Mouse (Mus musculus) lung, embryonic 16.5 days (tissue): ENCODE measurements at regions not wholly inside any gene's neighbourhood (a gene's known extent, or its start where the extent isn't known, plus 50 kb on each side); places are given as distances from the start of the nearest gene placed in this dataset.

Experiments used
- ATAC-seq: fragments of 200-750 bp; cut with Nextera tagmentation; 2 replicates; pipeline ENCODE4 v1.8.0; 2017; ENCODE audit warnings: low read depth, mild to moderate bottlenecking, moderate library complexity
- H3K27ac ChIP-seq: fragments of 300-500 bp; sonication (generic); 2 replicates; pipeline ENCODE4 v1.5.1; 2014; ENCODE audit warnings: mild to moderate bottlenecking, control low read depth, low read length
- H3K27me3 ChIP-seq: fragments of 300-500 bp; sonication (generic); 2 replicates; pipeline ENCODE4 v1.6.1; 2014; ENCODE audit warnings: low read depth, low read length, mixed read lengths; ENCODE audit not compliant: control insufficient read depth, insufficient read depth
- H3K36me3 ChIP-seq: fragments of 300-500 bp; sonication (generic); 2 replicates; pipeline ENCODE4 v1.6.1; 2014; ENCODE audit warnings: low read length; ENCODE audit not compliant: control insufficient read depth, insufficient read depth
- H3K4me1 ChIP-seq: fragments of 300-500 bp; sonication (generic); replicated peaks from 2 replicates; pipeline ENCODE4 v1.6.1; 2014; ENCODE audit warnings: low read length, mixed read lengths; ENCODE audit not compliant: control insufficient read depth, insufficient read depth
- H3K4me2 ChIP-seq: fragments of 300-500 bp; sonication (generic); 2 replicates; pipeline ENCODE4 v1.6.1; 2014; ENCODE audit warnings: low read depth, low read length, control low read depth
- H3K4me3 ChIP-seq: fragments of 300-500 bp; sonication (generic); 2 replicates; pipeline ENCODE4 v1.5.1; 2014; ENCODE audit warnings: mild to moderate bottlenecking, low read length, control low read depth
- H3K9ac ChIP-seq: fragments of 300-500 bp; sonication (generic); 2 replicates; pipeline ENCODE4 v1.6.1; 2014; ENCODE audit warnings: low read length, control low read depth
- H3K9me3 ChIP-seq: fragments of 300-500 bp; sonication (generic); 2 replicates; pipeline ENCODE4 v1.6.1; 2016; ENCODE audit warnings: low read length; ENCODE audit not compliant: control insufficient read depth
- WGBS: fragments of 180-500 bp; shearing (Covaris S2); extraction: QIAGEN DNeasy Blood & Tissue Kit; methylation state at CpG from one replicate; pipeline ENCODE4 v1.1.7; 2014; 5-methylcytosine and 5-hydroxymethylcytosine counted together

DNA sequence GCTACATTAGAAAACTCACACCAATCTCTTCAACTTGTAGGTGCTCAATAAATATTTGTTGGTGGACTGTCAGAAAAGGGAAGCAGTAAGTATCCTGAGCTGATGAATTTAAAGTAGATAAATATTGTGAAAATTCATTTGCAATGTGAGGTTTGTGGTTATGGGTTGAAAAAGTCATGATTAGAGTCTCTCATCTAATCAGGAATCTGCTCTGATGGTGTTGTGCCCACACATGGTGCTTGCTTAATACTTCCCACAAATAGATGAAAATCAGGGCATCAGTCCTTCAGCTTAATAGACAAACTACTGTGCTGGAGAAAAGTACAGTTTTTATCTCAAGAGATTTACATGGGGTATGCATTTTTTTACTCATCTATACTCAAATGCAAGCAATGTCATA, 59.9 kb downstream of the S1pr1 start:
- Histone ChIP-seq H3K27ac (no peak overlapping the region), H3K4me2 (no peak overlapping the region), H3K27me3 (no peaks in the 10 kb centered on the region), H3K4me3 (no peak overlapping the region), H3K4me1 (no peaks in the 10 kb centered on the region), H3K9me3 (no peaks in the 10 kb centered on the region), H3K36me3 (no peaks in the 10 kb centered on the region), H3K9ac (no peak overlapping the region)
- ATAC-seq = no peak

DNA sequence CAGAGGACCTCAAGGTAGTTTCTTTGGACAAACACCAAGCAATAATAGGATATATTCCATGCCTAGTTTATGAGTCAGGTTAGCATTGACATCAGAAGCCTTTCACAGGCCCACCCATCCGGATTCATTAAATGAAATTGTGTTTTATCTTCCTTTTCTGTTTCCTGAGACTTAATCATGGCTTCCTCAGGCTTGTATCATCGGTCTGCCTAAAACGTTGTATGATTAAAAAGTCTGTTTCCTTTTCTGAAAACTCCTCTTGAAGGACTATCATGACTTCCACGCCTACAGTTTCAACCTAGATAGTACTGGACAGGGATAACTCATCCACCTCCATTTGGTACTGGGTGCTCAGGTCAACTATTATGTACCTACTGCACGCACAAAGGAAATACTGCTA, 62.6 kb downstream of the S1pr1 start:
- Histone ChIP-seq H3K27me3 (no peaks in the 10 kb centered on the region), H3K9ac (no peak overlapping the region), H3K9me3 (no peaks in the 10 kb centered on the region), H3K4me2 (no peak overlapping the region), H3K4me1 (peaks cover 3% of the 10 kb centered on the region; the same call in 1 of the 2 replicates), H3K27ac (no peak overlapping the region), H3K4me3 (no peak overlapping the region), H3K36me3 (no peaks in the 10 kb centered on the region)
- ATAC-seq = no peak
- 74% methylated on average over 5 of the region's 5 CpGs for WGBS

DNA sequence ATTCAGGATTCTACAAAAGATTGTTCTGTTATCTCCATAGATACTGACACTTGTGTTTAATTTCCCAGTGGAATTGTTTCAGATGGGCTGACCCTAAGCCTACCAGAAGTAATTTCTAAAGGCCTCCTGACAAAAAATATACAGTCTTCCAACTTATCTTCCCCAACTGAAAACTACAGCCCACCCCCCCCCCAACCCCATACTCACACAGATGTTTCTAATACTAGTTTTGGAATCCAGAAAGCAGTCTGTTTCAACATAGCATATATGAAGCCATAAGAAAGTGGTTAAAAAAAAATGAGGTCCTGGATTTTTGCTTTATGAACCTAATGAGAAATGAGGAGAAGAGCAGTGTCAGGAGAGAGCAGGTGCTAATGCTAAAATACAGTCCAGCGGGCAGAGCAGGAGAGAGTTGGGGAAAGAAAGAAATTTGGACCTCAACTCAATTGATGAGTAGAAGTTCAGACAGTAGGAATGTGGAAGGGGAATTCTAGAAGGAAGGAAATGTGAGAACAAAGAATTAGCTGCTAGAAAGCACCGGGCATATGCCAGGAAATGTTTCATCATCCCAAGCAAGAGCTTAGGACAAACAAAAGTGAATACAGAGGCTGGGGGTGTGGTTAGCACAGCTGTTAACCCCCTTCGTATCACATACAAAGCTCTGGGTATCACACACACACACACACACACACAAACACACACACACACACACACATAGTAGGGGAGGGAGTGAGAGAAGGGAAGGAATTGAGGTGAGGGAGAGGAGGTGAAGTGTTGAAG, 65.3 kb downstream of the S1pr1 start:
- peak; percentile 49; the same call in 1 of the 2 replicates for ATAC-seq
- H3K9ac ChIP-seq = no peak overlapping the region
- H3K4me3 ChIP-seq = no peak overlapping the region
- H3K9me3 ChIP-seq = no peaks in the 10 kb centered on the region
- no peak overlapping the region for H3K27ac ChIP-seq
- no peak overlapping the region for H3K4me2 ChIP-seq
- no peaks in the 10 kb centered on the region for H3K27me3 ChIP-seq
- H3K36me3 ChIP-seq = no peaks in the 10 kb centered on the region
- peaks cover 3% of the 10 kb centered on the region; the same call in 1 of the 2 replicates for H3K4me1 ChIP-seq
- WGBS = 30% methylated on average over 3 of the region's 3 CpGs

DNA sequence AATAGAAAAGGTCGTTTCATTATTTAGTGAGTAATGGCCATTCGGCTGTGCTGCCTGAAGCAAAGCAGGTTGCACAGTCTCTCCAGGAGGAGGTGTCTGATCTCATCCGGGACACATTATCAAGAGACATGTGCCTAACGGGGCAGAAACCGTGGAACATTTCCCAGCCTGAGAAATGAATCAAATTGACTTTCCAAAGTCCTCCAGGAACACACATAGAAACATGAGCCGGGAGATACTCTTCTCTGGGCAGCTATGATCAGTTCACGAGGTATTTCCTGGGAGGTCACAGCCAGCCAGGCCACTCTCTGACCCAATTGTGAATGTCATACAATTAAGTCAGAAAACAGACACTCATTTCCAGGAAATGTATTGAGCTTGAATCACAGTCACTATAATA, 67.9 kb downstream of the S1pr1 start:
- no peak for ATAC-seq
- Histone ChIP-seq H3K4me3 (no peak overlapping the region), H3K27me3 (no peaks in the 10 kb centered on the region), H3K4me1 (peaks cover 4% of the 10 kb centered on the region), H3K9ac (no peak overlapping the region), H3K4me2 (no peak overlapping the region), H3K36me3 (no peaks in the 10 kb centered on the region), H3K27ac (no peak overlapping the region), H3K9me3 (no peaks in the 10 kb centered on the region)
- 50% methylated on average over 7 of the region's 7 CpGs for WGBS

DNA sequence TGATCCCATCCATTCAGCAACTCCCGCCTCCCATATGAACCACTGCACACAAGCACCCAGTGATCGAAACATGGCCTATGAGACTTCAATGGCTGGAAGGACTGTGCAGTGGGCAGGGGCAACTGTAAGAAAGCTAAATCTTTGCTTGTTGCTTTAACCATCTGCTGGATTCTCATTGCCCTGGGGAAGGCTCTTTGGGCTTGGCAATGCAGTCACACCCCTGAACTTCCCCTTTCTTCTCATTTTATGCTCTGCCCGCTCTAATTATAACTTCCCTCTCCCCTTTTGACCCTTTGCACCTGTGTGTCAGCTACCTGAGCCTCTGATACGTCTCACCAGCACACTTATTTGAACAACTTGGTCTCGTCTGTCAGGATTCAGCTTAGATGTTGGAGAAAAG, 70.6 kb downstream of the S1pr1 start:
- H3K4me1 ChIP-seq = peaks cover 6% of the 10 kb centered on the region
- no peak overlapping the region for H3K9ac ChIP-seq
- 59% methylated on average over 5 of the region's 5 CpGs for WGBS
- ATAC-seq = no peak
- no peaks in the 10 kb centered on the region for H3K36me3 ChIP-seq
- no peaks in the 10 kb centered on the region for H3K27me3 ChIP-seq
- no peak overlapping the region for H3K4me2 ChIP-seq
- H3K27ac ChIP-seq = no peak overlapping the region
- H3K9me3 ChIP-seq = no peaks in the 10 kb centered on the region
- H3K4me3 ChIP-seq = no peak overlapping the region

DNA sequence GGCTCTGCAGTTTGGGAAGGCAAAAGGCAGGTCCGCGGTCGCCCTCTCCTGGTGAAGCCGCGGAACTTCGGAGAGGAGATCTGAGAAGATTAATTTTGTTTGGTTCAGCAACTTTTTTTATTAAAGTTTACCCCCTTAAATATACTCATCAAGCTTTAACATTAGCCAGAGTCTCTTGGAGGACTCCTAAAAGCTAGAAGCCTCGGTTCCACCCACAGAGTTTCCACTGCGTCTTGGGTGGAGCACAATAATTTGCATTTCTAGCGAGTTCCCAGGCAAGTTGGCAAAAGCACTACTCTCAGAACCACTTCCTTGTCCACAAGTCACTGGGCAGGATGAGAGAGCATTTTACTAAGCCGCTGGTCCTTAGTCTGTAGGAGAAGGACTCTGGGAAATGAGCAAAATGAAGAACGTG, 72.0 kb downstream of the S1pr1 start:
- Histone ChIP-seq H3K36me3 (no peaks in the 10 kb centered on the region), H3K4me3 (peak overlapping the region; percentile 53), H3K4me2 (peak overlapping the region; percentile 55), H3K27me3 (no peaks in the 10 kb centered on the region), H3K27ac (no peak overlapping the region), H3K4me1 (peaks cover 6% of the 10 kb centered on the region), H3K9ac (peak overlapping the region; percentile 6; the same call in 1 of the 2 replicates), H3K9me3 (no peaks in the 10 kb centered on the region)
- ATAC-seq = peak; percentile 23
- WGBS = 4% methylated on average over 11 of the region's 11 CpGs

DNA sequence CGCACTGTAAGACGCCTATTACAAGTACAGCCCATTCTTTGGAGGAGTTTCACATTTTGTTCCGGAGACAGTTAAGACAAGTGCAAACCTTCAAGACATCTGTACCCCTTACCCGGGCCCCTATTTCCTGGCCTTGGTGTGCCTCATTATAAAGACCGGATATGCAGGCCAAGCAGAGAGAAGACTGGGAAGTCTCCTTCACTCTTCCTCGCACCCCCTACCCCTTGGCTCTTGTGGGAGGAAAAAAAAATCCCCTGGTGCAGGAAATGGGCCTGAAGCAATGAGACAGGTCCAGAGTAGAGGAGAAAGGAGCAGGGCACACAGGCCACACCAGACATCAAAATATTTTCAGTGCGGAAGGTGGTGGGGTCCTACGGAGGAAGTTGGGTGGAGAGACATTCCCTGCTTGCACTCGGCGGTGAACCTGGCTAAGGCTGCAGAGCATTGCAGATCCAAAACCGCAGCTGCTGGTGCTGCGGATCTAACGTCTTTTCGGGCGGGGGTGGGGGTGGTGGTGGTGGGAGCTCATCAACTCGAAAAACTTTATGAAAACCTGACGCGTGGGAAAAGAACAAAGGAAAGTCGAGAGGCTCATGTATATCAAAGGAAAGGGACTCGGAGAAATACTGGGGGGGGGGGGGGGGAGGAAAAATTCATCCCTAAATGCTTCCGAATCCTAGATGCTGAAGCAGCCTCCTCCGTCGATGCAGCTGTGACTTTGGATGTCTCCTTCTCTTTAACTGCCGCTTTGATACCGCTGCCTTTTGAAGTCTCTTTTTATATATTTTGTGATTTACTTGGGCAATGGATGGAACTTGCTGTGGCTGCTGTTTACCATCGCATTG, 72.6 kb downstream of the S1pr1 start:
- H3K4me3 ChIP-seq = peak overlapping the region; percentile 53
- peak overlapping the region; percentile 6 for H3K9ac ChIP-seq
- ATAC-seq = peak; percentile 78
- peak overlapping the region; percentile 55 for H3K4me2 ChIP-seq
- H3K9me3 ChIP-seq = no peaks in the 10 kb centered on the region
- 2% methylated on average over 26 of the region's 26 CpGs for WGBS
- H3K4me1 ChIP-seq = peaks cover 6% of the 10 kb centered on the region
- H3K27ac ChIP-seq = peak overlapping the region; percentile 10
- no peaks in the 10 kb centered on the region for H3K27me3 ChIP-seq
- H3K36me3 ChIP-seq = no peaks in the 10 kb centered on the region

DNA sequence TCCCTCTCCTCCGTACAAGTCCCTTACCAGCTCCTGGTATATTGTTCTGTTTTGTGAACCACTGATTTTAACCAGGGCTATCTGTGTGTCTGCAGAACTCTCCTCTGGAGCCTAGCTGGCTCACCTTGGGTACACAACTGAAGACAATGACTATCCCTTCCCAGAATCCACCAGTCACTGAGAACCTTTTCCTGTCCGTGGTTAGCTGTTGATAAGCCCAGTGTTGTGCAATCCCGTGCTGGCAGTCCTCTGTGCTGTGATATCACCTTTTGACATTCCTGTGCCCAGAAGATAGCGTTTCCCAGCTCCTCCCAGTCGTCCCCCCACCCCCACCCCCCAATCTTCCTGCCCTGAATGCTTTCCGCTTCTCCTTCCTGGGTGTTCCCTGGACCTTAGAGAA, 73.5 kb downstream of the S1pr1 start:
- no peaks in the 10 kb centered on the region for H3K36me3 ChIP-seq
- H3K4me1 ChIP-seq = peaks cover 6% of the 10 kb centered on the region
- H3K4me3 ChIP-seq = no peak overlapping the region
- no peaks in the 10 kb centered on the region for H3K9me3 ChIP-seq
- ATAC-seq = peak; percentile 60
- H3K27ac ChIP-seq = peak overlapping the region; percentile 10; the same call in 1 of the 2 replicates
- WGBS = 17% methylated on average over 6 of the region's 6 CpGs
- no peaks in the 10 kb centered on the region for H3K27me3 ChIP-seq
- peak overlapping the region; percentile 55; the same call in 1 of the 2 replicates for H3K4me2 ChIP-seq
- H3K9ac ChIP-seq = no peak overlapping the region

DNA sequence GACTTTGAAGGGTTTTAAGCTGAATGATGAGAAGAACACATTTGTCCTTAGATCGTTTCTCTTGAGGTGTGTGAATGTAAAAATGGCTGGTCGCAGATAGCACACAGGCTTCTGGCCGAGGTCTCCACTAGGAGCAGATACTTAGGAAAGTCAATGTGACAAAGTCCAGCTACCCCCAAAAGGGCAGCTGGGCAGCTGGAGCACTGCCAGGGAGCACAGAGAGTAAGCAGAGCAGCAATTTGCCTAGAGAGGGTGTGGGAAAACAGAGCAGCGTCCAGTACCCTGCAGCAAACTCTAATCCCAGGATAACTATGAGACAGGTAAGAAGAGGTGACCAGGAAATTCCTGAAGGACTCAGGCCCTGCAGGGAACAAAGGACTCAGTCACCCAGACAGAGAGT, 79.4 kb downstream of the S1pr1 start:
- Histone ChIP-seq H3K4me3 (no peak overlapping the region), H3K9ac (no peak overlapping the region), H3K4me1 (no peaks in the 10 kb centered on the region), H3K36me3 (no peaks in the 10 kb centered on the region), H3K27ac (no peak overlapping the region), H3K27me3 (no peaks in the 10 kb centered on the region), H3K4me2 (no peak overlapping the region), H3K9me3 (no peaks in the 10 kb centered on the region)
- 76% methylated on average over 4 of the region's 4 CpGs for WGBS
- no peak for ATAC-seq
